Mouse (Mus musculus) E14TG2a.4 (cell line): Measurements from ENCODE around the gene Pkn3.
"Not testable (repeated sequence)": the region's sequence is repeated elsewhere in the genome, so short reads cannot be mapped to it uniquely, and the experiment has no call there.

ENCODE experiments used
- H3K27me3 ChIP-seq: 2 replicates; pipeline ENCODE4 v1.6.1; 2014; ENCODE audit warnings: low read length, control low read depth; ENCODE audit not compliant: insufficient read depth
- H3K36me3 ChIP-seq: 2 replicates; pipeline ENCODE4 v1.6.1; 2014; ENCODE audit warnings: low read length, control low read depth; ENCODE audit not compliant: insufficient read depth
- H3K4me1 ChIP-seq: replicated peaks from 2 replicates; pipeline ENCODE4 v1.6.1; 2014; ENCODE audit warnings: low read depth, low read length, control low read depth
- H3K4me3 ChIP-seq: replicated peaks from 2 replicates; pipeline ENCODE4 v1.5.1; 2014; ENCODE audit warnings: mild to moderate bottlenecking, low read length
- H3K9me3 ChIP-seq: 2 replicates; pipeline ENCODE4 v1.6.1; 2014; ENCODE audit warnings: low read length, control low read depth
- CTCF ChIP-seq: conservative IDR thresholded peaks from 2 replicates; pipeline ENCODE4 v1.5.1; 2014; ENCODE audit warnings: low read length
- NANOG ChIP-seq: IDR thresholded peaks from 2 replicates; pipeline ENCODE4 v1.6.1; 2014; ENCODE audit warnings: borderline replicate concordance, low read length, mixed read lengths
- POU5F1 ChIP-seq: IDR thresholded peaks from 2 replicates; pipeline ENCODE4 v1.6.1; 2014; ENCODE audit warnings: low read length, borderline replicate concordance

Gene Pkn3

GRCm38 (mm10) chr2:30048101-30048501 lies 29.4 kb upstream of the Pkn3 start:
- TF ChIP-seq CTCF (no peak; the same call in 1 of the 2 replicates), POU5F1 (no peak), NANOG (no peak)
- Histone ChIP-seq H3K27me3 (no peaks in the 10 kb centered on the region), H3K9me3 (no peaks in the 10 kb centered on the region), H3K36me3 (peaks cover 30% of the 10 kb centered on the region), H3K4me3 (peak overlapping the region; percentile 86), H3K4me1 (peaks cover 77% of the 10 kb centered on the region)

GRCm38 (mm10) chr2:30048699-30049388 lies 28.6 kb upstream of the Pkn3 start, which contains the start of gene Wdr34:
TSS of gene Wdr34 (minus strand) at chr2:30048881.
- TF ChIP-seq POU5F1, result no peak
- TF ChIP-seq CTCF, result no peak
- no peak for TF ChIP-seq NANOG
- Histone ChIP-seq H3K27me3 (no peaks in the 10 kb centered on the region), H3K4me3 (peak within 1 kb of the TSS; percentile 86), H3K36me3 (peaks cover 30% of the 10 kb centered on the region), H3K4me1 (peaks cover 73% of the 10 kb centered on the region), H3K9me3 (no peaks in the 10 kb centered on the region)

- H3K36me3 ChIP-seq, result peaks cover 27% of the 10 kb centered on the region
Observed at GRCm38 (mm10) chr2:30049831-30050230, 27.7 kb upstream of the Pkn3 start.

GRCm38 (mm10) chr2:30051992-30052761 lies 25.3 kb upstream of the Pkn3 start:
- no peak for TF ChIP-seq POU5F1
- peak; percentile 99 for TF ChIP-seq CTCF
- Histone ChIP-seq H3K27me3 (no peaks in the 10 kb centered on the region), H3K9me3 (no peaks in the 10 kb centered on the region), H3K36me3 (peaks cover 4% of the 10 kb centered on the region), H3K4me1 (peaks cover 60% of the 10 kb centered on the region), H3K4me3 (no peak overlapping the region)

More at GRCm38 (mm10) chr2:30049831-30050230, 27.7 kb upstream of the Pkn3 start:
- Histone ChIP-seq H3K4me1 (peaks cover 70% of the 10 kb centered on the region), H3K27me3 (no peaks in the 10 kb centered on the region), H3K4me3 (no peak overlapping the region; the same call in none of the 2 replicates), H3K9me3 (no peaks in the 10 kb centered on the region)
- TF ChIP-seq NANOG, result no peak
- TF ChIP-seq CTCF, result no peak
- TF ChIP-seq POU5F1, result no peak

GRCm38 (mm10) chr2:30055310-30055709 lies 22.2 kb upstream of the Pkn3 start:
- H3K9me3 ChIP-seq, H3K4me3 ChIP-seq, H3K36me3 ChIP-seq, H3K27me3 ChIP-seq: not testable (repeated sequence)
- TF ChIP-seq CTCF, result peak; percentile 22; the same call in 1 of the 2 replicates
- peaks cover 67% of the 10 kb centered on the region for H3K4me1 ChIP-seq

- no peak for TF ChIP-seq CTCF
- TF ChIP-seq POU5F1, result no peak
- TF ChIP-seq NANOG, result no peak
- no peaks in the 10 kb centered on the region for H3K27me3 ChIP-seq
- H3K4me1 ChIP-seq, result peaks cover 73% of the 10 kb centered on the region
- H3K36me3 ChIP-seq, result no peaks in the 10 kb centered on the region
- H3K4me3 ChIP-seq, result peak overlapping the region; percentile 14; the same call in 1 of the 2 replicates
- no peaks in the 10 kb centered on the region for H3K9me3 ChIP-seq
Observed at GRCm38 (mm10) chr2:30056736-30057135, 20.7 kb upstream of the Pkn3 start.

GRCm38 (mm10) chr2:30057223-30057904 lies 20.1 kb upstream of the Pkn3 start, which contains the start of gene Set:
TSS of gene Set (plus strand) at chr2:30057378.
- Histone ChIP-seq H3K36me3 (no peaks in the 10 kb centered on the region), H3K9me3 (no peaks in the 10 kb centered on the region), H3K4me3 (peak within 1 kb of the TSS; percentile 14; the same call in 1 of the 2 replicates), H3K27me3 (no peaks in the 10 kb centered on the region), H3K4me1 (peaks cover 68% of the 10 kb centered on the region)
- no peak for TF ChIP-seq CTCF
- TF ChIP-seq NANOG, result no peak
- no peak for TF ChIP-seq POU5F1

- no peaks in the 10 kb centered on the region for H3K9me3 ChIP-seq
- H3K4me1 ChIP-seq, result peaks cover 60% of the 10 kb centered on the region
- H3K27me3 ChIP-seq, result no peaks in the 10 kb centered on the region
- TF ChIP-seq CTCF (no peak), POU5F1 (no peak), NANOG (no peak)
- H3K4me3 ChIP-seq, result no peak overlapping the region
- peaks cover 9% of the 10 kb centered on the region for H3K36me3 ChIP-seq
Observed at GRCm38 (mm10) chr2:30058418-30058817, 19.1 kb upstream of the Pkn3 start.
